Mouse (Mus musculus): ENCODE data around the gene Vat1.
A peak's percentile ranks its signal among the peaks of the same experiment; 100 is the strongest.
"Not testable (repeated sequence)": the region's sequence is repeated elsewhere in the genome, so short reads cannot be mapped to it uniquely, and the experiment has no call there.

Gene Vat1

GRCm38 (mm10) chr11:101465101-101465868, 745 bp downstream of the Vat1 start:
- DNase-seq: peak; percentile 48

- DNase-seq: no peak
Observed at GRCm38 (mm10) chr11:101464211-101465100, 1.6 kb downstream of the Vat1 start, which contains the start of gene Rnd2. Rnd2 (plus strand) TSS chr11:101464999.

- DNase-seq: no peak
Observed at GRCm38 (mm10) chr11:101462583-101463440, 3.2 kb downstream of the Vat1 start.

- no peak for DNase-seq
Observed at GRCm38 (mm10) chr11:101462141-101462540, 3.9 kb downstream of the Vat1 start.

GRCm38 (mm10) chr11:101460321-101460720, 5.7 kb downstream of the Vat1 start:
- no peak for DNase-seq

GRCm38 (mm10) chr11:101459716-101460115, 6.3 kb downstream of the Vat1 start:
- no peak for DNase-seq

- no peak for DNase-seq
Observed at GRCm38 (mm10) chr11:101458217-101458616, 7.8 kb downstream of the Vat1 start.

- DNase-seq: no peak
Observed at GRCm38 (mm10) chr11:101457631-101458030, 8.4 kb downstream of the Vat1 start.

- no peak for DNase-seq
Observed at GRCm38 (mm10) chr11:101455627-101456026, 10.4 kb downstream of the Vat1 start.

- DNase-seq: no peak
Observed at GRCm38 (mm10) chr11:101454702-101455101, 11.3 kb downstream of the Vat1 start.

GRCm38 (mm10) chr11:101452093-101452774, 13.8 kb downstream of the Vat1 start:
- DNase-seq: no peak

GRCm38 (mm10) chr11:101451536-101451935, 14.5 kb downstream of the Vat1 start:
- no peak for DNase-seq

GRCm38 (mm10) chr11:101450394-101450793, 15.6 kb downstream of the Vat1 start:
- DNase-seq: peak; percentile 37

- DNase-seq: not testable (repeated sequence)
Observed at GRCm38 (mm10) chr11:101449596-101449995, 16.4 kb downstream of the Vat1 start.

GRCm38 (mm10) chr11:101448899-101449298, 17.1 kb downstream of the Vat1 start:
- DNase-seq: no peak

- peak; percentile 75 for DNase-seq
Observed at GRCm38 (mm10) chr11:101448274-101448746, 17.7 kb downstream of the Vat1 start, which contains the start of gene Ifi35. Ifi35 (plus strand) TSS chr11:101448407.

- peak; percentile 23 for DNase-seq
Observed at GRCm38 (mm10) chr11:101447786-101448185, 18.2 kb downstream of the Vat1 start.

GRCm38 (mm10) chr11:101446860-101447259, 19.2 kb downstream of the Vat1 start:
- DNase-seq: not testable (repeated sequence)

GRCm38 (mm10) chr11:101446319-101446718, 19.7 kb downstream of the Vat1 start:
- no peak for DNase-seq

GRCm38 (mm10) chr11:101442760-101443159, 23.3 kb downstream of the Vat1 start:
- no peak for DNase-seq

GRCm38 (mm10) chr11:101442127-101442693, 23.8 kb downstream of the Vat1 start, which contains the start of gene Rpl27:
Rpl27 (plus strand) TSS chr11:101442298.
- DNase-seq: peak; percentile 97
